Mouse (Mus musculus) erythroblast, embryonic 14.5 days (primary cell): ENCODE data around the gene Hps1.

Experiments
- GATA1 ChIP-seq: IDR thresholded peaks from 2 replicates; pipeline ENCODE4 v1.6.1; 2012; ENCODE audit warnings: low read length, inconsistent platforms, mixed read lengths
- TAL1 ChIP-seq: IDR thresholded peaks from 3 replicates; pipeline ENCODE4 v1.6.1; 2012; ENCODE audit warnings: low read length, inconsistent platforms, mixed read lengths

GRCm38 (mm10) chr19:42740163-42740899 lies 39.4 kb downstream of the Hps1 start:
- TF ChIP-seq TAL1 (no peak), GATA1 (no peak)
